Mouse (Mus musculus): ENCODE data around the gene Adipoq. TPM values are rescaled to one million over a fixed set of nuclear protein-coding genes. Genes with fewer than 3 reads are reported as not detected.

Gene Adipoq
- total and polyA plus RNA-seq, 3 experiments, result 0.13 to 1.1 (median 0.99) TPM

DNA sequence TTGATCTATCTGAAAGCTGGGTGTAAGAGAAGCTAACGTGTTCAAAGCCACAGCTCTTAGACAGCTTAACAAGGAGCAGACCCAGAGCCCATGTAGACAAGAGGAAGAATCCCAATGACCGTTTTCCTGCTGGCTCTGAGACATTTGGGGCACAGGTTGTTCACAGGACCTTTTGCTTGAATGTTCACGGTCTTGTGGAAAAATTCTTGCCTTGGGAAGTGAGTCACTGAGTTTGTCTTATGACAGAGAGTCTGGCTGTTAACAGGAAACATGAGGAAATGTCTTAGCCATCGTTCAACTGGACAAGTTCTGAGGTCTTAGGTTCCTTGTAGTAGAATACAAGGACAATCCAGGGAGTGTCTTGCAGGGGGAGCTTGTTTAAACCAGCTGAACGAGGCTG lies 20.7 kb downstream of the Adipoq start:
- in situ Hi-C loops (cut with MboI; ENCODE audit: low pct_ligation_motif_present, low pct_unique_long_range_greater_than_20kb, low sequenced_read_pairs), result no loop called here

DNA sequence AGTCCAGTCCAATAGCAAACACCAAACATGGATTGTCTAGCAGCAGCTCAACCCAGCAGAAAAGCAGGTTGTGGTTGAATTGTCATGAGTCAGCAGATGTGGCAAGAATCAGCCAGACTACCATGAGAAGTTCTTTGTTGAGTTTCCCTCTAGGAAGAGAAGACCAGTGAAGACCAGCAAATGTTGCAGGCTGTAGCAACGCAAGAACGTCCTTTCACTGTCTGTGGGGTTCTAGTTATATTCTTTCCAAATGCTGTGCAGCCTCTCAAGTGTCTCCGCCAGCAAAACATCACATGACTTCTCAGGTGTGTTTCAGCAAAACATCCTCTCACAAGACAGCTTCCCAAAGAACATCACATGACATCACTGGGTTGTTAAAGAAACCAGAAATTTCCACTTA lies 24.5 kb downstream of the Adipoq start:
- in situ Hi-C loops (cut with MboI; ENCODE audit: low pct_ligation_motif_present, low pct_unique_long_range_greater_than_20kb, low sequenced_read_pairs), result no loop called here
- no peak overlapping the region for H3K4me2 ChIP-seq (ENCODE audit: insufficient read depth, low read depth, poor library complexity, severe bottlenecking)
- H3K4me1 ChIP-seq (ENCODE audit: control insufficient read depth in 1 of 2, insufficient read depth in 2 of 2), result peaks cover 0 to 11% of the 10 kb centered on the region in 2 experiments; a peak in 1 of 4 replicates
- no peaks in the 10 kb centered on the region for H3K36me3 ChIP-seq (replicated peaks in 1 of 2; ENCODE audit: control insufficient read depth in 1 of 2, insufficient read depth in 1 of 2, low read length in 1 of 2)
- dilution Hi-C loops (cut with MboI; ENCODE audit: extremely low pct_ligation_motif_present, extremely low pct_unique_long_range_greater_than_20kb, low sequenced_read_pairs), result no loop called here
- peaks cover 7% of the 10 kb centered on the region for H3K9me3 ChIP-seq (replicated peaks; ENCODE audit: low read length)
- H3K27ac ChIP-seq (ENCODE audit: insufficient read depth, low read depth), result no peak overlapping the region
- TF ChIP-seq TBP (conservative IDR thresholded peaks at IDR 0.05; ENCODE audit: low read depth, low read length), result no peak
- TF ChIP-seq RAD21 (IDR thresholded peaks at IDR 0.05; ENCODE audit: low read depth, low read length), result no peak
- no peak for TF ChIP-seq PAX5 (IDR thresholded peaks at IDR 0.05; ENCODE audit: low read length)
- TF ChIP-seq JUN (IDR thresholded peaks at IDR 0.05; ENCODE audit: insufficient read depth, low read depth, low read length), result no peak
- no peak for TF ChIP-seq ETS1 (conservative IDR thresholded peaks at IDR 0.05; ENCODE audit: low read depth, low read length)
- TF ChIP-seq SMC3 (IDR thresholded peaks at IDR 0.05; ENCODE audit: low read depth, low read length), result no peak
- peak; percentile 82 for TF ChIP-seq MAFK (IDR thresholded peaks at IDR 0.05; ENCODE audit: insufficient replicate concordance, low read length)
- no peak for TF ChIP-seq ZNF384 (IDR thresholded peaks at IDR 0.05; ENCODE audit: low read depth, low read length)
- H3K79me2 ChIP-seq (replicated peaks; ENCODE audit: control insufficient read depth, extremely low read depth, insufficient read depth, poor library complexity, severe bottlenecking), result no peaks in the 10 kb centered on the region
- H3K27me3 ChIP-seq (replicated peaks), result no peaks in the 10 kb centered on the region
- no peak overlapping the region for H3K9ac ChIP-seq (ENCODE audit: insufficient read depth, low read depth)
- DNase-seq (ENCODE audit: extremely low read depth), result no peak
- no peak overlapping the region for H3K4me3 ChIP-seq (replicated peaks in 1 of 3; ENCODE audit: low read depth in 2 of 3, low read length in 2 of 3, poor library complexity in 1 of 3)

More for the DNA sequence above, 20.7 kb downstream of the Adipoq start:
- no peak for TF ChIP-seq TCF12 (IDR thresholded peaks at IDR 0.05; ENCODE audit: low read depth, low read length)
- TF ChIP-seq ELF1 (IDR thresholded peaks at IDR 0.05; ENCODE audit: low read depth, low read length), result no peak
- TF ChIP-seq POLR2AphosphoS2 (IDR thresholded peaks at IDR 0.05; ENCODE audit: low read depth, low read length), result no peak
- TF ChIP-seq NELFE (IDR thresholded peaks at IDR 0.05; ENCODE audit: low read depth, low read length), result no peak
- TF ChIP-seq GABPA (IDR thresholded peaks at IDR 0.05; ENCODE audit: insufficient replicate concordance, low read depth, low read length), result no peak
- TF ChIP-seq MAZ (IDR thresholded peaks at IDR 0.05; ENCODE audit: low read depth, low read length), result no peak
- no peak for TF ChIP-seq POLR2A (IDR thresholded peaks at IDR 0.05; ENCODE audit: low read depth, low read length)
- TF ChIP-seq SMC3 (IDR thresholded peaks at IDR 0.05; ENCODE audit: low read depth, low read length), result no peak
- no peak for TF ChIP-seq USF2 (conservative IDR thresholded peaks at IDR 0.05; ENCODE audit: low read depth, low read length)
- no peak for TF ChIP-seq MAFK (IDR thresholded peaks at IDR 0.05; ENCODE audit: insufficient replicate concordance, low read length)
- TF ChIP-seq UBTF (IDR thresholded peaks at IDR 0.05; ENCODE audit: low read depth, low read length), result no peak
- no peak for TF ChIP-seq MXI1 (IDR thresholded peaks at IDR 0.05; ENCODE audit: low read depth, low read length)
- no peak for DNase-seq (ENCODE audit: extremely low read depth)
- no peaks in the 10 kb centered on the region for H3K79me2 ChIP-seq (replicated peaks; ENCODE audit: control insufficient read depth, extremely low read depth, insufficient read depth, poor library complexity, severe bottlenecking)
- H3K4me3 ChIP-seq (replicated peaks in 1 of 3; ENCODE audit: low read depth in 2 of 3, low read length in 2 of 3, poor library complexity in 1 of 3), result no peak overlapping the region
- no peaks in the 10 kb centered on the region for H3K36me3 ChIP-seq (replicated peaks in 1 of 2; ENCODE audit: control insufficient read depth in 1 of 2, insufficient read depth in 1 of 2, low read length in 1 of 2)
- no peak overlapping the region for H3K27ac ChIP-seq (ENCODE audit: insufficient read depth, low read depth)
- no peak overlapping the region for H3K9ac ChIP-seq (ENCODE audit: insufficient read depth, low read depth)
- no peaks in the 10 kb centered on the region for H3K27me3 ChIP-seq (replicated peaks)
- H3K4me2 ChIP-seq (ENCODE audit: insufficient read depth, low read depth, poor library complexity, severe bottlenecking), result no peak overlapping the region
- dilution Hi-C loops (cut with MboI; ENCODE audit: extremely low pct_ligation_motif_present, extremely low pct_unique_long_range_greater_than_20kb, low sequenced_read_pairs), result no loop called here
- H3K9me3 ChIP-seq (replicated peaks; ENCODE audit: low read length), result no peaks in the 10 kb centered on the region
- H3K4me1 ChIP-seq (ENCODE audit: control insufficient read depth in 1 of 2, insufficient read depth in 2 of 2), result peaks cover 0 to 17% of the 10 kb centered on the region in 2 experiments; a peak in 1 of 4 replicates
